Mouse (Mus musculus) heart, embryonic 13.5 days (tissue): ENCODE data around the gene Rcor1. TPM values are rescaled to one million over a fixed set of nuclear protein-coding genes. Genes with fewer than 3 reads are reported as not detected.

Experiments
- ATAC-seq: fragments of 200-750 bp; cut with Nextera tagmentation; 2 replicates; pipeline ENCODE4 v1.8.0; 2017; ENCODE audit warnings: moderate TSS enrichment; ENCODE audit not compliant: insufficient number of reproducible peaks, low FRiP score, low TSS enrichment; ENCODE audit errors: extremely low read depth
- H3K27ac ChIP-seq: fragments of 300-500 bp; sonication (generic); replicated peaks from 2 replicates; pipeline ENCODE4 v1.5.1; 2015; ENCODE audit warnings: moderate library complexity, mild to moderate bottlenecking, inconsistent platforms
- H3K27me3 ChIP-seq: fragments of 300-500 bp; sonication (generic); replicated peaks from 2 replicates; pipeline ENCODE4 v1.6.1; 2015; ENCODE audit warnings: mild to moderate bottlenecking, inconsistent platforms
- H3K36me3 ChIP-seq: fragments of 300-500 bp; sonication (generic); 2 replicates; pipeline ENCODE4 v1.6.1; 2015; ENCODE audit warnings: mild to moderate bottlenecking, inconsistent platforms
- H3K4me1 ChIP-seq: fragments of 300-500 bp; sonication (generic); 2 replicates; pipeline ENCODE4 v1.6.1; 2015; ENCODE audit warnings: inconsistent platforms
- H3K4me2 ChIP-seq: fragments of 300-500 bp; sonication (generic); 2 replicates; pipeline ENCODE4 v1.6.1; 2015; ENCODE audit warnings: inconsistent platforms, mild to moderate bottlenecking, moderate library complexity
- H3K4me3 ChIP-seq: fragments of 300-500 bp; sonication (generic); 2 replicates; pipeline ENCODE4 v1.5.1; 2015; ENCODE audit warnings: moderate library complexity, mild to moderate bottlenecking, inconsistent platforms
- H3K9ac ChIP-seq: fragments of 300-500 bp; sonication (generic); 2 replicates; pipeline ENCODE4 v1.6.1; 2015; ENCODE audit warnings: inconsistent platforms, mild to moderate bottlenecking, moderate library complexity
- H3K9me3 ChIP-seq: fragments of 300-500 bp; sonication (generic); 2 replicates; pipeline ENCODE4 v1.6.1; 2016; ENCODE audit warnings: inconsistent platforms
- WGBS: fragments of 180-500 bp; shearing (Covaris S2); methylation state at CpG from one replicate; pipeline ENCODE4 v1.1.7; 2015; ENCODE audit warnings: mixed read lengths; 5-methylcytosine and 5-hydroxymethylcytosine counted together
- polyA plus RNA-seq: library from polyadenylated mRNA; unstranded; fragments of >200 nt; fragmentation: Nextera tagmentation; extraction: Ambion mirVana; gene quantifications from 2 replicates; pipeline ENCODE4 v1.2.1, GENCODE M21; 2015

Rcor1 gene
- polyA plus RNA-seq, 1 experiment from 2014 or later = 5.4 TPM

DNA sequence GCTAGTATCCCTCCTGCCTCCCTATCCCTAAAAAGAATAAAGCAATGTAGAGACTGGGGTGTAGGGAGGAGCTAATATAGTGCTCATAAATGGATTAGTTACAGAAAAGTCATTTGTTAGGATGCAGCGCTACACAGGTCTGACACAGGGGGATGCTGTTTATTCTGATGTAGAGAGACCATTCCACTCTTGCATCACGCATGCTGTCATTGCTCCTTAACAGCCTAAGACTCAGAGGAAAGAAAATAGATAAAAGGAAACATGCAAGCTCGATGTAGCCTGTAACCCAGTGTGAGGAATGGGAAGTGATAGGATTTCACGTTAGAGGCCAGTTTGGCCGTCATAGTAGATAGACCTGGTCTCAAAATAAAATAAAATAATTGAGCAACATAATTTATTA, 31.9 kb downstream of the Rcor1 start:
- Histone ChIP-seq H3K4me2 (no peak overlapping the region), H3K9ac (no peak overlapping the region), H3K4me3 (no peak overlapping the region), H3K9me3 (no peaks in the 10 kb centered on the region), H3K27me3 (no peaks in the 10 kb centered on the region), H3K36me3 (peaks cover 21% of the 10 kb centered on the region), H3K4me1 (peaks cover 26% of the 10 kb centered on the region), H3K27ac (peak overlapping the region; percentile 71; the same call in 1 of the 2 replicates)
- 65% methylated on average over 5 of the region's 5 CpGs for WGBS
- no peak for ATAC-seq

DNA sequence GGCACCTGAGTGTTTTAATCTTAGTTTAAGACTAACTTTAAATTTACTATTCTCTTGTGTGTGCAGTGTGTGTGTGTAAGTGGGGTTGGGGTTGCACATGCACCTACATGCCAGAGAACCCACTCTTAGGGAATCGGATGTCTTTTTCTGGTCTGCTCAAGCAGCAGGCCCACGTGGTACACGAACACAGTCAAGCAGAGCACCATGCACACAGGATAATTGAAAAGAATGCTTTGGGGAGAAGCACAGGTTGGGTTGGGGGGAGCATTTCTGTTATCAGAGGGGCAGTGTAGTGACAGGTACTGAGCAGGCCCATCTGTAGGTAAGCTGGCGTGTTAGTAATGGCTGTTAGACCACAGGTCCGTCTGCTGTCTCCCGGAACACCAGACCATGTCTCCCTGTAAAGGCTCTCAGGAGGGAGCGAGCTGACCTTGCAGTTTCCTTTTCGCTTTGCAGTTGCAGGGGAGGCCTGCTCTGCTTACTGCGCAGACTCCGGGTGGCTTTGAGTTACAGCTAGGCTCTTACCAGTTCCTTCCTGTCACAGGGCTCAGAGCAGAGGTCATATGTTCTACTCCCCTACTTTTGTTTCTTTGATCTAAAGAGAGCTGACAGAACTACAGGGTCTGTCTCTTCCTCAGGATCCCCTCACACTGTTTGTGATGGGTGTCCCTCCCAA, 32.5 kb downstream of the Rcor1 start:
- no peak overlapping the region for H3K4me3 ChIP-seq
- no peaks in the 10 kb centered on the region for H3K27me3 ChIP-seq
- WGBS = 57% methylated on average over 10 of the region's 10 CpGs
- H3K4me2 ChIP-seq = peak overlapping the region; percentile 25; the same call in 1 of the 2 replicates
- peak overlapping the region; percentile 47; the same call in 1 of the 2 replicates for H3K9ac ChIP-seq
- no peak for ATAC-seq
- H3K9me3 ChIP-seq = no peaks in the 10 kb centered on the region
- H3K4me1 ChIP-seq = peaks cover 32% of the 10 kb centered on the region
- H3K27ac ChIP-seq = peak overlapping the region; percentile 71
- peaks cover 21% of the 10 kb centered on the region for H3K36me3 ChIP-seq

DNA sequence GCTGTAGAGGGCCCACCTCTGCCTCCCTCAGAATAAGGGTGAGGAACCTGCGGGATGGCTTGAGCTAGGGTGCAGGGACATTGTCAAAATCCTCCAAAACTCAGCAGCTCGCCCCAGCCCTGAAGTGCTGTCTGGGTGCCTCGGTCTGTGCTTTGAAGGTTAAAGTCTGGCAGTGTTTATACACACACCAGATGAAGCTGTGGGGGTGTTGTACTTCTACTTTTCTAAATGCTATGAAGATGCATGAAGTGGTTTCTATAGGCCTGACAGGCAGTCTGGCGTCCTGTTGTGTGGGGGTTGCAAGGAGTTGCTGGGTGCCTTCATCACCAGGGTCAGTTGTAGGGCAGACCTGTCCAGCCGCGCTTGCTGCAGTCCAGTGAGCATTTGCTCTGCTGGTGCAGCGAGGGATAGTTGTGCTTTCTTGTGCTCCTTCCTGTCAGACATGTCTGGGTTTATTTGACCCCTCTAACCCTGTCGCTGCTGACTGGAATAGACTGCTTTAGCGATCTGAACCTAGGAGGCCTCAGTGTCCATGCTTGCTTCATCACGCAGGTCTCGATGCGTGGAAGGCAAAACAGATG, 37.3 kb downstream of the Rcor1 start:
- H3K4me3 ChIP-seq = no peak overlapping the region
- peaks cover 32% of the 10 kb centered on the region for H3K4me1 ChIP-seq
- no peak for ATAC-seq
- H3K27ac ChIP-seq = peak overlapping the region; percentile 65
- H3K27me3 ChIP-seq = no peaks in the 10 kb centered on the region
- WGBS = 45% methylated on average over 12 of the region's 12 CpGs
- peak overlapping the region; percentile 33 for H3K9ac ChIP-seq
- peak overlapping the region; percentile 27 for H3K4me2 ChIP-seq
- no peaks in the 10 kb centered on the region for H3K9me3 ChIP-seq
- H3K36me3 ChIP-seq = peaks cover 9% of the 10 kb centered on the region; the same call in 1 of the 2 replicates

- 78% methylated on average over 4 of the region's 4 CpGs for WGBS
- Histone ChIP-seq H3K36me3 (peaks cover 31% of the 10 kb centered on the region), H3K9ac (no peak overlapping the region), H3K27me3 (no peaks in the 10 kb centered on the region), H3K4me1 (peaks cover 16% of the 10 kb centered on the region), H3K4me3 (no peak overlapping the region), H3K4me2 (no peak overlapping the region), H3K27ac (no peak overlapping the region), H3K9me3 (no peaks in the 10 kb centered on the region)
- no peak for ATAC-seq
Measured at GRCm38 (mm10) chr12:111085579-111085978, 46.4 kb downstream of the Rcor1 start.

DNA sequence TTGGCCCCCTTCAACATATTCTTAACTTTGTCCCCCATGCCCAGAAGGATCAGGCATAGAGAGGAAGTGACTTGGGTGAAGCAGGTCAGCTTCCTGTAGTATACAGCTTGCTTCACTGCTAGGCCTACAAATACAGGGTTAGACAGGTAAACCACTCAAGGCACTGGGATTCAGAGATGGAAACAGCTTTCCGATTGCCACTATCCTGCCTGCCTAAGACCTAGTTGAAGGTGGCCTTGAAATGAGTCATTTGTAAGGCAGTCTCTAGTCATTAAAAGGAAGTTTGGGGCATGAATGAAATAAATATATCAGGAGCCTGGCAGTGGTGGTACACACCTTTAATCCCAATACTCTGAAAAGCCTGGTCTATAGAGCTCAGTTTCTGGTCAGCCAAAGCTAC, 47.9 kb downstream of the Rcor1 start:
- Histone ChIP-seq H3K9ac (no peak overlapping the region), H3K4me3 (no peak overlapping the region), H3K9me3 (no peaks in the 10 kb centered on the region), H3K4me1 (peaks cover 22% of the 10 kb centered on the region), H3K27me3 (no peaks in the 10 kb centered on the region), H3K36me3 (peaks cover 31% of the 10 kb centered on the region), H3K27ac (no peak overlapping the region), H3K4me2 (no peak overlapping the region)
- 85% methylated on average over 1 of the region's 1 CpGs for WGBS
- no peak for ATAC-seq

GRCm38 (mm10) chr12:111088186-111088585, 49.0 kb downstream of the Rcor1 start:
- H3K9ac ChIP-seq = 0 out of 2 replicates have a peak overlapping the region, but pooled peaks have one; percentile 8

GRCm38 (mm10) chr12:111088731-111089141, 49.6 kb downstream of the Rcor1 start:
- WGBS = 58% methylated on average over 3 of the region's 3 CpGs
- no peak for ATAC-seq
- H3K27ac ChIP-seq = no peak overlapping the region
- H3K4me3 ChIP-seq = no peak overlapping the region
- H3K27me3 ChIP-seq = no peaks in the 10 kb centered on the region
- H3K4me1 ChIP-seq = peaks cover 27% of the 10 kb centered on the region
- peak overlapping the region; percentile 5; the same call in 1 of the 2 replicates for H3K9ac ChIP-seq
- H3K36me3 ChIP-seq = peaks cover 19% of the 10 kb centered on the region
- no peaks in the 10 kb centered on the region for H3K9me3 ChIP-seq
- H3K4me2 ChIP-seq = no peak overlapping the region

More at GRCm38 (mm10) chr12:111088186-111088585, 49.0 kb downstream of the Rcor1 start:
- Histone ChIP-seq H3K27ac (no peak overlapping the region), H3K9me3 (no peaks in the 10 kb centered on the region), H3K4me3 (no peak overlapping the region), H3K4me1 (peaks cover 22% of the 10 kb centered on the region), H3K4me2 (no peak overlapping the region), H3K27me3 (no peaks in the 10 kb centered on the region), H3K36me3 (peaks cover 20% of the 10 kb centered on the region)
- ATAC-seq = no peak
- WGBS = 29% methylated on average over 5 of the region's 5 CpGs

DNA sequence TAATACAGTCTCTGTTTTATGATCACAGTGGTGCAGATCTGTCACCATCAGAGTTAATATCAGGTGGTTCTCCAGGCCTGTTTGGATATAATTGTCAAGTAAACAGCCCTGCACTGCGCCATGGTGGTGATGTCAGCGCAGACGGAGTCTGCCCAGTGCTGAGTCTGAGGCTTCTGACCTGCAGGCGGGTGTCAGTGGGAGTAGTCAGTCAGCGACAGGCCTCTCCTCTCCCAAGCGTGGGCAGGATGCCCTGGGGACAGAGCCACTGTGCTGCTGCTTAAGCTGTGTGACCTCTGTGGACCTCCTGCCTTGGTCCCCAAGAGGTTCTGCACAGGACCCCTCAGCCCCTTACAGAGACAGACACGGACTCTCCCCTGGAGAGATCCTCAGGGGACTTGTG, 50.0 kb downstream of the Rcor1 start:
- peaks cover 19% of the 10 kb centered on the region for H3K36me3 ChIP-seq
- no peak overlapping the region for H3K4me3 ChIP-seq
- no peak overlapping the region for H3K4me2 ChIP-seq
- H3K9ac ChIP-seq = peak overlapping the region; percentile 5; the same call in 1 of the 2 replicates
- H3K27me3 ChIP-seq = no peaks in the 10 kb centered on the region
- H3K27ac ChIP-seq = no peak overlapping the region
- H3K9me3 ChIP-seq = no peaks in the 10 kb centered on the region
- WGBS = 74% methylated on average over 7 of the region's 7 CpGs
- peaks cover 31% of the 10 kb centered on the region for H3K4me1 ChIP-seq
- no peak for ATAC-seq

DNA sequence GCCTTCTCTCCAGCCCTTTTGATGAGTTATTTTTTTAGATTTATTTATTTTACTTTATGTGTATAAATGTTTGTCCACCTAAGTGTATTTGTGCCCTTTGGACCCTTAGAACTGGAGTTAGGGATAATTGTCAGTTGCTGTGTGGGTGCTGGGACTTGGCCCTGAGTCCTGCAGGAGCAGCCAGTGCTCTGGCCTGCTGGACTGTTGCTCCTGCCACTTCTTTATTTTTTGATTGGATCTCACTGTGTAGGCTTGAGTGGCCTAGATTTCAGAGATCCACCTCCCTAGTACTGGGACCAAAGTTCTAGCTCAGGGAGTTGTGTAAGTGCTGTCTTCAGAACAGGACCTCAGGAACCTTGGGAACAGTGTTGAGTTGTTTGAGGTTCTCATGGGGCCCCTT, 51.6 kb downstream of the Rcor1 start:
- ATAC-seq = no peak
- no peaks in the 10 kb centered on the region for H3K27me3 ChIP-seq
- peaks cover 34% of the 10 kb centered on the region for H3K4me1 ChIP-seq
- H3K4me3 ChIP-seq = no peak overlapping the region
- H3K36me3 ChIP-seq = peaks cover 27% of the 10 kb centered on the region
- H3K9me3 ChIP-seq = no peaks in the 10 kb centered on the region
- no peak overlapping the region for H3K27ac ChIP-seq
- H3K9ac ChIP-seq = no peak overlapping the region
- no peak overlapping the region for H3K4me2 ChIP-seq

GRCm38 (mm10) chr12:111091981-111092380, 52.8 kb downstream of the Rcor1 start:
- Histone ChIP-seq H3K4me1 (peaks cover 34% of the 10 kb centered on the region), H3K36me3 (peaks cover 37% of the 10 kb centered on the region), H3K9ac (no peak overlapping the region), H3K4me3 (no peak overlapping the region), H3K9me3 (no peaks in the 10 kb centered on the region), H3K4me2 (no peak overlapping the region), H3K27me3 (no peaks in the 10 kb centered on the region), H3K27ac (no peak overlapping the region)
- 86% methylated on average over 10 of the region's 10 CpGs for WGBS
- ATAC-seq = no peak

DNA sequence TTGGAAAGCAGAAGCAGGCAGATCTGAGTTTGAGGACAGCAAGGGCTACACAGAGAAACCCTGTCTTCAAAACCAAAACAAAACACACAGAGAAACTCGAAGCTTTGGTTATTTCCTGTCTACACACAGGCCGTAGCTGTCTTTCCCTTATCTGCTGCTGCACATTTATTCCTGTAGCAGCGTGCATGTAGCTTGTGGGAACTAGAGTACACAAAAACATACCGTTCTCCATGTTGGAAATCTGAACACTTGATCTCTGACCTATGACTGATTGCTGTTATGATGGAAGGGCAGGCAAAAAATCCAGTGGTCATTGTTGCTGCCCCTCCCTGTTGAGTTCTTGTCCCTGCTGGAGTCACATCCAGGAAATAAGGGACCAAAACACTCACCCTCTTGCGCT, 54.9 kb downstream of the Rcor1 start:
- 56% methylated on average over 5 of the region's 5 CpGs for WGBS
- Histone ChIP-seq H3K27ac (peak overlapping the region; percentile 59), H3K9me3 (no peaks in the 10 kb centered on the region), H3K9ac (no peak overlapping the region), H3K4me1 (peaks cover 22% of the 10 kb centered on the region), H3K4me3 (no peak overlapping the region), H3K27me3 (no peaks in the 10 kb centered on the region), H3K4me2 (no peak overlapping the region), H3K36me3 (peaks cover 49% of the 10 kb centered on the region)
- ATAC-seq = no peak

DNA sequence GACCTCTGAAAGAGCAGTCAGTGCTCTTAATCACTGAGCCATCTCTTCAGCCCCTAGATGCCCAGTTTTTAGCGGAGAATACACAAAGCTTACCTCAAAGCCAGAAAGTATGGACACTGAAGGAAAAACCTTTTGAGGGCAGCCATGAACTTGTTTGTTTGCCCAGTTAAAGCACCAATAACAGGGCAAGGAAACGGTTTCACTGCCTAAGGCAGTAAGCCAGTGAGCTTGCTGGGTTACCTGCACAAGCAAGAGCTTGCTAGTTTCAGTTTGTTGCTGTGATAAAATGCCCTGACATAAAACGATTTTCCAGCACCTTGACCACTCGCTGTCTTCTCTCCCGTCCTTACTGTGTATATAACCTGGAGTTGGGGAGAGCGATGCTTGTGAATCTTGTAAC, 55.9 kb downstream of the Rcor1 start:
- H3K27ac ChIP-seq = no peak overlapping the region
- H3K9ac ChIP-seq = no peak overlapping the region
- no peaks in the 10 kb centered on the region for H3K9me3 ChIP-seq
- no peak overlapping the region for H3K4me2 ChIP-seq
- H3K4me1 ChIP-seq = peaks cover 18% of the 10 kb centered on the region
- 90% methylated on average over 6 of the region's 6 CpGs for WGBS
- ATAC-seq = no peak
- H3K27me3 ChIP-seq = no peaks in the 10 kb centered on the region
- no peak overlapping the region for H3K4me3 ChIP-seq
- H3K36me3 ChIP-seq = peaks cover 56% of the 10 kb centered on the region
